Mouse (Mus musculus) cerebellum, adult 9-10 months (tissue): ENCODE results near the gene C130050O18Rik.
"Not testable (repeated sequence)": the region's sequence is repeated elsewhere in the genome, so short reads cannot be mapped to it uniquely, and the experiment has no call there.

ENCODE experiments used
- DNase-seq: peaks from one replicate; pipeline ENCODE4 v3.0.0; 2022

Gene C130050O18Rik

DNA sequence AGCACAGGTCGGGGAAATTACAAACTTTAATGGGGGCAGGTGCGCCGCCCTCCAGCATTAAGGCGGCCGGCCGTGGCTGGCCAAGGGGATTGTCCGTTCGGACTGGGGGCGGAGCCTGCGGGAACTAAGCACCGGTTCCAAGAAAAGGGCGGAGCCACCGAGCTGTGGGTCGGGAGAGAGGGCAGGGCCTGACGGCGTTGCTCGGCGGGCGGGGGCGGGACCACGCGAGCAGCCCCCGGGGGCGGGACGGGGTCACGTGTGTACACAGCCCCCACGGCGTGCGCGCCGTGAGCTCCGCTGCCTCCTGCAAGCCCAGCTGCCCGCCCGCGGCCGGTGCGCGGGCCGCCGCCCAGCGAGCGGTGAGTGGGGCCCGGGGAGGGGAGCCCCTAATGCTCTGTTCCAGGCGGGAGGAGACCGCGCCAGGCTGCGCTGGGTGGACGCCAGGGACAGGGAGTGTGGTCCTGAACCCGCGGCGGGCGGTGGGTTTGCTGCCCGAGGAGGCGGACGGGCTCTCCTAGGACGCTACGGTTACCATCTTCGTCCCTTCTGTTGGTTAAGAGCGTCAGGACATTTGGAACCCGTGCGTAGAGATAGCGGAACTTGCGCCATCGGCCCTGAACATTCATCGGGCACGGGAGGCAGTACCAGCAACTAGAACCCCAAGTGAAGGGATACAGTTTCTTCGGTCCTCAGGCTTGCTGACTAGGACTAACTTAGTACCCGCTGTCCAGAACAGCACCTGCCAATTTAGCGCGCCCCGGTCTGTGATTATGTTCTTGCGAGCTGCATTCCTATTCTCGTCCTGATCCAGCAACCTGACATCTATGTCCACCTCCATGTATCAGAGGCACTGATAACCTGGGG is 24.5 kb upstream of the C130050O18Rik start:
- DNase-seq = peak; percentile 90

GRCm38 (mm10) chr5:139381586-139382513 is 23.2 kb upstream of the C130050O18Rik start:
- DNase-seq = no peak

DNA sequence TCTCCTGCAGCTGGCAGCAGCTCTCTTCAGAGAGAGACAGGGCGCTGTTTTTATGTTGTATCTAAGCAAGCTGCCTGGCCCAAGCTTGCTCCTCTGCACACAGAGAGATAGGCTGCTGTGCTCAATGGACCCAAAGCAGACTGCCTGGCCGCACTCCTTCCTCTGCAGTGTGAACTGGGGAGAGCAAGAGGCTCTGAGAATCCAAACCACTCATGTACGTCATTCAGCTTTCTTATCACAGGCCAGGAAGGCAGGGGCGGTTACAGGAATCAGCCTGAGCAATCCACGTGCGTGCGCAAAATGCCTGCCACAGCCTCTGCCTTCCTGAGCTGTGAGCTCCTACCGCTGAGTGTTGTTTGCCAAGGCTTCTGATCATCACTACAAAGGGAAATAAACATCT is 22.3 kb upstream of the C130050O18Rik start:
- DNase-seq = no peak

GRCm38 (mm10) chr5:139383234-139383633 is 21.8 kb upstream of the C130050O18Rik start:
- no peak for DNase-seq

DNA sequence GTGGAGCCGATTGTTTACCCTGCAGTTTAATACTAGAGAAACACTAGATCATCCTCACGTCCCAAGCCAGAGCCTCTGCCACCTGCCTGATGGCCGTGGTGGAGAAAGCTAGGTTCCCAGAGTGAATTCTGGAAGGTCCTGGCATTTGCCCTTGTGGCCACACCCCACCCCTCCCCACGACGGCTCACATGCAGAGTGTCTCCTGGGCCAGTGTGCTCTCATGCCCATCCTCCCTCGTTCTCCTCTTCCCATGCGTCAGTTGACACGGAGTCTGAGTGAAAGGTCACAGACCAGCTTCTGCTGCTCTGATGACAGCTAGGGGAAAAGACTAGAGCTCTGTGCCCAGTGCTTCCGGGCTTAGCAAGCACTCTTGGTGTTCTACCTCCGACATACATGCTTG is 20.5 kb upstream of the C130050O18Rik start:
- no peak for DNase-seq

DNA sequence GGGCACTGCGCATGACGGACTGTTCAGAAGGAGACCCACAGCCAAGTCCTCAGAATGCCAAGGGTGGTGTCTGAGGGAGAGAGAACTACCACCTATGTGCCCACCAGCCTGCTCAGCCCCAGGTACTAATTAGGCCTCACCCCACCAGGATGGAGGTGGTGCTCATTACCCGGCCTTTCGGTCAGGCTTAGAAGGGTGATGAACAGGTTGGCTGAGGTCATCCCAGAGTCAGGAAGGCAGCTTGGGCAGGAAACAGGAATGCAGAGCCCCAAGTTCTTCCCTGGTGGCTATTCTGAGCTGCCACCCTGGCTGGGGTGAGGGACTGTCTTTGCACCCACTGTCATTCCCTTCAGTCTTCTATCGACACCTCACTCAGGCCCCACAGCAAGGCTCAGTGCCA is 19.0 kb upstream of the C130050O18Rik start:
- DNase-seq = no peak

DNA sequence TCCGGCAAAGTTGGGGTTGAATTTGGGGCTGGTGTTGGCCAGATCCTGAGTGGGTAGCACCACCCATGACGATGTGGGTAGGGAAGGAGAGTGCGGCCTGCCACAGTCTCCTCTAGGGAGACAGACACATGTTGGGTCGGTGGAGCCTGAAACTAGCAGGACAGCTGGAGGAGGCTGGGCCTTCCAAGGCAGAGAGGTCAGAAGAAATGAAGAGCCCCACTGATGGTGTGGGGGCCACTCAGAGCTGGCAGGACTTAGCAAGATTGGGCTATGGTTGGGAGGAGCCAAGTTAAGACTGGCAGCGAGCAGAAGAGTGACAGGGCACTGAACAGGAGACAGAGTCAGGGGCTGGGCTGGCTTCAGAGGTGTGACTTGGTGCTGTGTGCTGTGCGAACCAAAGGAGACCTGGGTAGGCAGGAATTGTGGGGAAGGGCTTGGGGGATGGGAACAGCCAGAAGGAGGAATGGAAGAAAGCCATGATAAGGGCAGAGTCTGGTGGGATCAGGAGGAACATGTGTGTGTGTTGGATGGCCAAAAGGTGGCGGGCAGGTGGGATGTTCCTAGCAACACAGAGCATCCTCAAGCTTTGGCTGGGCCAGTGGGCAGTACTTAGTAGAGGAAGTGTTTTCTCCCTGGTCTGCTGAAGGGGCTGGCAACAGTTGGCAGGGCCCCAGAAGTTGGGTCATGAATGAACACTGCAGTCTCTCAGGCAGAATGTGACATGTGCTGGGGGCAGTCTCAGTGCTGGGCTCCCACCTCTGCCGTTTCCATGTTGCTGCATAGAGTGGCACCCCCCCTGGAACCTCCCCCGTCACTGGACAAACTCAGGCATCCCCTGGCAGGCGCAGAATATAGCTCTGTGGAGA is 17.5 kb upstream of the C130050O18Rik start:
- DNase-seq = no peak

- no peak for DNase-seq
Measured at GRCm38 (mm10) chr5:139388195-139388570, 16.9 kb upstream of the C130050O18Rik start.

DNA sequence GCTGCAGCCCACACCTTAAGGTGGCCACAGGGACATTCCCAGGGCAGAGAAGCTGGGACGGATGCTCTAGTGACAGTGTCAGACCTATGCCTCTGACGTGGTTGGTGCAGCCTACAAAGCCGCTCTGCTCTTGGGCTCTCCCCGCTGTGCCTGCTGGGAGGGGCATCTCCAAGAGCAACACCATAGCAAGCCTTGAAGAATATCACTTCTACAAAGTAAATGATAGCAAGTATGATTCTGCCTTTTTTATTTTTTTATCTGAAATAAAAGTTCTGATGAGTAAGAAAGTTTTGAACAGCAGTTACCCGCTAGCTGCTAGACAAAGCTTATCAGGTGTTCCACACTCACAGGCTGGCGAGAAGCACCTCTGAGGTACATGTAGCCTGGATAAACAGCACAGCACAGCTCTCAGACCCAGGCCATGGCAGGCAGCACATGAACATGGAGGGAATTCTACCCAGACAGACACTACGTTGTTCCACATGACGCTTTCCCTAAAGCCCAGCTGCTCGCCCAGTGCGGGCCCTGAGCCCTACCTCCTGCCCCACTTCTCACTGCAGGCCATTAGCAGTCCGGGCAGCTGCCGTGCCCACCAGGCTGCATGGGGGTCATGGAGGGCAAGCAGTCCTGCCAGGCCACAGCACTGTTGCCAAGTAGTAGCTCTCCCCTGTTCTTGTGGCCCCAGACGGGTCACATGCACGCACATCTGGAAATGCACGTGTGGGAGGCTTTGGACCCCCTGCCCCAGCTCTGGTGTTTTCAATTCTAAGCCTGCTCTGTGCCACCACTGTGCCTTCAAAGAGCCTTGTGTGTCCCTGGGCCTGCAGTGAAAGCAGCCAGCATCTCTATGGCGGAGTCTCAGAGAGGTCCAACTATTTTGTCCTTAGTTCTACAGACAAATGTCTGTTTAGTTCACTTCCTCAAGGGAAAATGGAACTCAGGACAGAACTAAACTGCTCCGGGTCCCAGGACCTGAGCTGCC is 16.1 kb upstream of the C130050O18Rik start:
- no peak for DNase-seq

- DNase-seq = no peak
Measured at GRCm38 (mm10) chr5:139389676-139390061, 15.4 kb upstream of the C130050O18Rik start.

- DNase-seq = not testable (repeated sequence)
Measured at GRCm38 (mm10) chr5:139390324-139391119, 14.6 kb upstream of the C130050O18Rik start.

- DNase-seq = peak; percentile 52
Measured at GRCm38 (mm10) chr5:139391309-139391990, 13.6 kb upstream of the C130050O18Rik start.

DNA sequence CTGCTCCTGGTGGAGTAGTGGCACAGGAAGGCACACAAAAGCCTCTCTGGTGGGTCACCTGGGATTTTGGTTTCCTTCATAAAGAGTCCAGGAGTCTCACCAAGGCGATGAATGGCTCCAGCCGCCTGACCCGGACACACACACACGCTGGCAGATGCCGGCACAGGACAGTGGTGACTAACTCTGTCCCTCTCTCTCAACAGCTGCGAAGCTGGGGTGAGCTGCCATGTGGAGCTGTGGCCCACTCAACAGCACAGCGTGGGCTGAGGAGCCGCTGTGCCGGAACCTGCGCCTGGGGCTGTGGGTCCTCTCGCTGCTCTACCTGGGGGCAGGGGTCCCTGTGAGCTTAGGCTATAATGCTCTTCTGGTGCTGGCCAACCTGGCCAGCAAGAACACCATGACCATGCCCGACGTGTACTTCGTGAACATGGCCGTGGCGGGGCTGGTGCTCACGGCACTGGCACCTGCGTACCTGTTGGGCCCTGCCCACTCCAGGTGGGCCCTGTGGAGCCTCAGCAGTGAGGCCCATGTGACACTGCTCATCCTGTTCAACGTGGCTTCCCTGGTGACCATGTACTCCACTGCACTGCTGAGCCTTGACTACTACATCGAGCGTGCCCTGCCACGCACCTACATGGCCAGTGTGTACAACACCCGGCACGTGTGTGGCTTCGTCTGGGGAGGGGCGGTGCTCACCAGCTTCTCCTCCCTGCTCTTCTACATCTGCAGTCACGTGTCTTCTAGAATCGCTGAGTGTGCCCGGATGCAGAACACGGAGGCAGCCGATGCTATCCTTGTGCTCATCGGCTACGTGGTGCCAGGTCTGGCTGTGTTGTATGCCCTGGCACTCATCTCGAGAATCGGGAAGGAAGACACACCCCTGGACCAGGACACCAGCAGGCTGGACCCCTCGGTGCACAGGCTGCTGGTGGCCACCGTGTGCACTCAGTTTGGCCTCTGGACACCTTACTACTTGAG is 12.6 kb upstream of the C130050O18Rik start:
- no peak for DNase-seq

GRCm38 (mm10) chr5:139393197-139393588 is 11.9 kb upstream of the C130050O18Rik start:
- DNase-seq = no peak

DNA sequence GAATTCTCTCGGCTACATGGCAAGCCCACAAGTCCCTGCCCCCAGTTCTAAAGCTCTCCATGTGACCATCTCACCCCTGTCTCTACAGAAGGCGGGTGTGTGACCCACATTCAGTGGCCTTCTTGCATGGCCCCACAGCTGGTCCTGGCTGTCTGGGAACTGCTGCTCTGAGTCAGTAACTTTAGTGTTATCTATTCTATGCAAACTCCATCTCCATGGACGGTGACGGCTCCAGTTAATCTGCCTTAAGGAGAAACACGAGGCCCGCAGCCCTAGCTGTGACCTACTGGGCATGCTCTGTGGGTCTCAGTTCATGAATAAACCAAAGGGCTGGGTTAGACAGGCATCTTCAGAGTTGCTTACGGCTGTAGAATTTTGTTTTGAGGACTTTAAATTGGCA is 10.7 kb upstream of the C130050O18Rik start:
- DNase-seq = no peak

GRCm38 (mm10) chr5:139395528-139395927 is 9.6 kb upstream of the C130050O18Rik start:
- no peak for DNase-seq

DNA sequence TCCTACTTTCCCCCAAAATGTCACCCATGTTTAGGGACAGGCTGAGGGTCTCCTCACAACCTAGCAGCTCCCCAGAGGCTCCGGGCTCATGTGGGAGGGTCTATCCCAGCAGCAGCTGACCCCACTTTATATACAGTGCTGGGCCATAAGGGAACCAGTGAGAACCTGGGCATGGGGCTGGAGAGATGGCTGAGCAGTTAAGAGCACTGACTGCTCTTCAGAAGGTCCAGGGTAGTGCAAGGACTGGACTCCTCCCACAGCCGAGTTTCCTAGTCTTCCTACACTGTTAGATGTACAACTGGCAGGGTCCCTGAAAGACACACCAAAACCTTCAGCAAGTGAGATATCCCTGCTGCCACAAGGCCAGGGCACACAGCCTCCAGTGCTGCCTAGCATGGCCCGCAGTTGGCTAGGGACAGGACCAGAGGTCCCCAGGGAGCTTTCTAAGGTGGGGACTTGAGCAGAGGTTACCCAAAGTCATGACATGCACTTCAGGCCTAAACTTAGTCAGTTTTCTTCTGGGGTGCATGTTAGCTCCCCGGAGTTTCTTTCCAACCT is 7.6 kb upstream of the C130050O18Rik start:
- no peak for DNase-seq

DNA sequence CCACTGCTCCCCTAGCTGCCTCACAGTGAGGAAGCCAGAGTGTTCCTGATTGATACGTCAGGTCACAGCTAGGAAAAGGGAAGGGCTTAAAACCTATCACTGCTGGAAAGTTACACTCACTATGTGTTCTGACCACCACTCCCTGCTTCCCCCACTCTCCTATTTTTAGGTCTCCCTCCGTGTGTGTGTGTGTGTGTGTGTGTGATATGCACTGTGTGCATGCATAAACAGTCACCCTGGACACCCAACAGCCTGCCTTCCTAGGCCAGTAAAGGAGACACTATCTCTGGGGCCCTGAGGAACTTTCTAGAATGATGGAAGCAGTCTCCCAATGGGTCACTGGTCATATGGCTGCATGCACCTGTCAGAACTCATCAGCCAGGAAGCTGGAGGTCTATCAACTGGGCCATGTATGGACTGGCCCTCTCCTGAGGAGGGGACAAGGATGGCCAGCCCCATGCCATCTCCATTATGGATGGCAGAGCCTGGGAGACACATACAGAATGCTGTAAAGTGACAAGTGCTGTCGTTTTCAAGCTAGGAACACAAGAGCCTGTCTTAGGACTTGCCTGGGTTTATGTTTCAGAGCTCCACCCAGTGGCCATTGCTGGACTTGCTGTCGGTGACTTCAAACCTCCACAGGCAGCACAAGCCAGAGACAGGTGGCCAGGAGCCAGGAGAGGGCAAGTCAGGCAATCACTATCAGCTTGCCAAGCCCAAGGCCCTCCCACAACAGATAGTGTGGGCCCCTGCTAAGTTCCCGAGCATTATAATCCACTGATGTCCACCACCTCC is 6.9 kb upstream of the C130050O18Rik start:
- peak; percentile 97 for DNase-seq
